Mouse (Mus musculus): Measurements from ENCODE around the gene Abhd17c. TPM values are rescaled to one million over a fixed set of nuclear protein-coding genes. Genes with fewer than 3 reads are reported as not detected.

The Abhd17c gene
- polyA plus RNA-seq, 1 experiment: 8.1 TPM

- Histone ChIP-seq H3K27me3 (replicated peaks) (peaks cover 11% of the 10 kb centered on the region), H3K36me3 (replicated peaks; ENCODE audit: low read length) (peaks cover 2% of the 10 kb centered on the region)
- TF ChIP-seq GATA1 (IDR thresholded peaks at IDR 0.05; ENCODE audit: borderline replicate concordance, low read length) (no peak), FLI1 (IDR thresholded peaks at IDR 0.05; ENCODE audit: low read length) (no peak)
These were observed 11.9 kb upstream of the Abhd17c start for GRCm38 (mm10) chr7:84163585-84163984.

GRCm38 (mm10) chr7:84159414-84159813 is 7.7 kb upstream of the Abhd17c start:
- peaks cover 2% of the 10 kb centered on the region for H3K36me3 ChIP-seq (replicated peaks; ENCODE audit: low read length)
- peaks cover 14% of the 10 kb centered on the region for H3K4me1 ChIP-seq
- H3K27me3 ChIP-seq (replicated peaks): peaks cover 10% of the 10 kb centered on the region
- H3K9me3 ChIP-seq: peaks cover 9% of the 10 kb centered on the region; the same call in 1 of the 2 replicates
- no peak overlapping the region for H3K4me3 ChIP-seq (replicated peaks)
- TF ChIP-seq FLI1 (IDR thresholded peaks at IDR 0.05; ENCODE audit: low read length) (no peak), GATA1 (IDR thresholded peaks at IDR 0.05; ENCODE audit: borderline replicate concordance, low read length) (no peak)

More at GRCm38 (mm10) chr7:84163585-84163984, 11.9 kb upstream of the Abhd17c start:
- Histone ChIP-seq H3K9me3 (peaks cover 9% of the 10 kb centered on the region; the same call in 1 of the 2 replicates), H3K4me3 (replicated peaks) (no peak overlapping the region), H3K4me1 (peaks cover 20% of the 10 kb centered on the region)

DNA sequence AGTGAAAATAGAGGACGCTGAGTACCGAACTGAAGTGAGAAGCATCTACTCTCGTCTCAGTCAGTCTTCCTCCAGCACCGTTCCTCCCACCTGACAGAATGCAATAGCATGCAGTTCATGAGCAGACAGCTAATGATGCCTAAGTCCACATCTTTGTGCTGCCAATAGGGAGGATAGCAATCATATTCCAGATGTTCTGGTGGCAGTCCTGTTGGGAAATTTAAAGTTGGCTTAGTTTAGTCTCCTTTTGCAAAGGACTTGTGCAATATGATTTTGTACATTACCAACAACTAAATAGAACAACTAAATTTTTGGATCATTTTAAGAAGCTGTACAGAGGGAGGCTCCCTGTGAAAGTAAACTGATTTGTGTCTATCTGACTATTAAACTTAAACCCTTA is 2.1 kb upstream of the Abhd17c start:
- Histone ChIP-seq H3K36me3 (replicated peaks; ENCODE audit: low read length) (no peaks in the 10 kb centered on the region), H3K4me3 (replicated peaks) (no peak overlapping the region), H3K9me3 (no peaks in the 10 kb centered on the region), H3K27me3 (replicated peaks) (peaks cover 7% of the 10 kb centered on the region), H3K4me1 (peaks cover 26% of the 10 kb centered on the region)
- TF ChIP-seq FLI1 (IDR thresholded peaks at IDR 0.05; ENCODE audit: low read length) (no peak), GATA1 (IDR thresholded peaks at IDR 0.05; ENCODE audit: borderline replicate concordance, low read length) (no peak)

DNA sequence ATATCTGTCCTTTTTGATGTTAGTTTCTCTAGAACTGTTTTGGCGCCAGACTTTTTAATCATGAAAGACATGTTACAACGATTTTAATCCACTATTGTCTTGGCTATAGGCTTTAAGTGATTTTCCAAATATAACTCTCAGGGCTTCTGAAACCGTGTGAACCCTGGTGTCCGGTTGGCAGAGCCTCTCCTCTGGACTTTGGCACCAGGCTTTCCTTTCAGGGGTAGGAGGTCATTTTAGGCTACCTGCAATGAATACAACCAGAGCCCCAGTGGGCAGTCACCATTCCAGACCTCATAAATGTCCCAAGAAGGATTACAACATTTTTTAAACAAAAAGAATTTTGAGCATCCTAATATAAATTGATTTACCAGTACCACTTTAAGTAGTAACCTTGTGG is 1.1 kb upstream of the Abhd17c start:
- H3K4me3 ChIP-seq (replicated peaks): no peak overlapping the region
- H3K4me1 ChIP-seq: peaks cover 36% of the 10 kb centered on the region
- TF ChIP-seq GATA1 (IDR thresholded peaks at IDR 0.05; ENCODE audit: borderline replicate concordance, low read length): no peak
- TF ChIP-seq FLI1 (IDR thresholded peaks at IDR 0.05; ENCODE audit: low read length): no peak
- peaks cover 3% of the 10 kb centered on the region for H3K36me3 ChIP-seq (replicated peaks; ENCODE audit: low read length)
- H3K27me3 ChIP-seq (replicated peaks): peaks cover 7% of the 10 kb centered on the region
- H3K9me3 ChIP-seq: no peaks in the 10 kb centered on the region

DNA sequence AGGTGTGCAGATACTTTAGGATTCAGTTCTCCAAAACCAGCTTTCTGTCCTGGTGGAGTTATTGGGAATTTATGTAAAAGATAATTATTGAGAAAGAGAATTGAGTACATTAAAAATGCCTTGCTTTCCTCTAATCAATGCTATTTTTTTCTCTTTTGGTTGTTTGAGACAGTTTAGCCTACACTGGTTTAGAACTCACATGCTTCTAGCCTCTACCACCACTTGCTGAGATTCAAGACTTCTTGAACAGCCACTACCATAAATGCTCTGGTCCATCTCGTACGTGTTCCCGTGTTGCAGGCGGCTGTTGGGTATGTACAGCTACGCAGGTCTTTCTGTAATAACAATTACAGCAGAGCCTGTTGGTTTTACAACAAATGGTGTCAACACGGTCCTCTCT is 681 bp upstream of the Abhd17c start:
- no peak for TF ChIP-seq GATA1 (IDR thresholded peaks at IDR 0.05; ENCODE audit: borderline replicate concordance, low read length)
- TF ChIP-seq FLI1 (IDR thresholded peaks at IDR 0.05; ENCODE audit: low read length): no peak
- H3K9me3 ChIP-seq: no peaks in the 10 kb centered on the region
- peaks cover 41% of the 10 kb centered on the region for H3K4me1 ChIP-seq
- peaks cover 7% of the 10 kb centered on the region for H3K27me3 ChIP-seq (replicated peaks)
- H3K4me3 ChIP-seq (replicated peaks): peak overlapping the region; percentile 96
- H3K36me3 ChIP-seq (replicated peaks; ENCODE audit: low read length): peaks cover 3% of the 10 kb centered on the region

DNA sequence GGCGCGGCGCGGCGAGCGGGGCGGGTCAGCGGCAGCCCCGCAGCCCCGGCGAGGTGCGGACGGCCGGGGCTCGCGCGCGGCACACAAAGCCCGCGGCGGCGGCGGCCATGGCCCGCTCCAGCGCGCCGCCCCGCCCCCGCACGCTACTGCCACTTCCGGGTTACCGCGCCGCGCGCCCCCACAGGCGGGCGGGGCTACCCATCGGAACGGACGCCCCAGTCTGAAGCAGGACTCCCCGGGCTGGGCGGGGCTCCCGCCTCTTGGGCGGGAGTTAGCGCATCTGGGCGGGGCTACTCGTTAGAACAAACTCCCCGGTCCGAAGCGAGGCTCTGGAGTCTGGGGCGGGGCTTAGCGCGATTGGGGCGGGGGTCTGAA is 254 bp upstream of the Abhd17c start:
- peak overlapping the region; percentile 96 for H3K4me3 ChIP-seq (replicated peaks)
- peaks cover 3% of the 10 kb centered on the region for H3K36me3 ChIP-seq (replicated peaks; ENCODE audit: low read length)

GRCm38 (mm10) chr7:84150361-84151000 is 1.2 kb downstream of the Abhd17c start:
- peaks cover 58% of the 10 kb centered on the region for H3K4me1 ChIP-seq

More for the DNA sequence above, 254 bp upstream of the Abhd17c start:
- no peaks in the 10 kb centered on the region for H3K9me3 ChIP-seq
- TF ChIP-seq FLI1 (IDR thresholded peaks at IDR 0.05; ENCODE audit: low read length) (no peak), GATA1 (IDR thresholded peaks at IDR 0.05; ENCODE audit: borderline replicate concordance, low read length) (no peak)
- H3K27me3 ChIP-seq (replicated peaks): peaks cover 7% of the 10 kb centered on the region
- H3K4me1 ChIP-seq: peaks cover 45% of the 10 kb centered on the region

DNA sequence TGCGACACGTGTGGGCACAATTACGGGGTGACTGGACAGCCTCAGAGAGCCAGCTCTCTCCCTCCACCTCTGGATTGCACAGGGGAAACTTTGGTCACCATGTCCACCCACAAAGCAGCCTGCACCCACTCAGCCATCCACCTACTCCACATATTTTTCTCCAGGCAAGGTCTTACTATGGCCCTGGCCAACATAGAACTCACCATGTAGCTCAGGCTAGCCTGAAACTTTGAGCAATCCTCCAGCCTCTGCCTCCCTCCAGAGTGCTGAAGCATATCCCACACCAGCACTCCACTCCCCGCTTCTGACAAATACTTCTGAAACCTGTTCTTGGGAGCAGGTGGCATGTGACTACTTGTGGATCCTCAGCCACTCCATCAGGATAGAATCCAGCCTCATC is 1.9 kb downstream of the Abhd17c start:
- Histone ChIP-seq H3K9me3 (no peaks in the 10 kb centered on the region), H3K27me3 (replicated peaks) (peaks cover 7% of the 10 kb centered on the region), H3K36me3 (replicated peaks; ENCODE audit: low read length) (peaks cover 3% of the 10 kb centered on the region), H3K4me3 (replicated peaks) (peak overlapping the region; percentile 96), H3K4me1 (peaks cover 65% of the 10 kb centered on the region)
- TF ChIP-seq FLI1 (IDR thresholded peaks at IDR 0.05; ENCODE audit: low read length) (no peak), GATA1 (IDR thresholded peaks at IDR 0.05; ENCODE audit: borderline replicate concordance, low read length) (no peak)

More at GRCm38 (mm10) chr7:84150361-84151000, 1.2 kb downstream of the Abhd17c start:
- no peaks in the 10 kb centered on the region for H3K9me3 ChIP-seq
- H3K27me3 ChIP-seq (replicated peaks): peaks cover 7% of the 10 kb centered on the region
- peaks cover 3% of the 10 kb centered on the region for H3K36me3 ChIP-seq (replicated peaks; ENCODE audit: low read length)
- TF ChIP-seq GATA1 (IDR thresholded peaks at IDR 0.05; ENCODE audit: borderline replicate concordance, low read length) (no peak), FLI1 (IDR thresholded peaks at IDR 0.05; ENCODE audit: low read length) (no peak)
- H3K4me3 ChIP-seq (replicated peaks): peak overlapping the region; percentile 96

- TF ChIP-seq GATA1 (IDR thresholded peaks at IDR 0.05; ENCODE audit: borderline replicate concordance, low read length): no peak
- no peak for TF ChIP-seq FLI1 (IDR thresholded peaks at IDR 0.05; ENCODE audit: low read length)
- H3K4me1 ChIP-seq: peaks cover 74% of the 10 kb centered on the region
- no peaks in the 10 kb centered on the region for H3K9me3 ChIP-seq
- H3K4me3 ChIP-seq (replicated peaks): no peak overlapping the region
- peaks cover 3% of the 10 kb centered on the region for H3K36me3 ChIP-seq (replicated peaks; ENCODE audit: low read length)
- H3K27me3 ChIP-seq (replicated peaks): peaks cover 7% of the 10 kb centered on the region
These were observed 2.8 kb downstream of the Abhd17c start for GRCm38 (mm10) chr7:84148896-84149295.

- TF ChIP-seq FLI1 (IDR thresholded peaks at IDR 0.05; ENCODE audit: low read length): no peak
- no peak for TF ChIP-seq GATA1 (IDR thresholded peaks at IDR 0.05; ENCODE audit: borderline replicate concordance, low read length)
- Histone ChIP-seq H3K27me3 (replicated peaks) (peaks cover 5% of the 10 kb centered on the region), H3K36me3 (replicated peaks; ENCODE audit: low read length) (peaks cover 3% of the 10 kb centered on the region), H3K4me1 (peaks cover 86% of the 10 kb centered on the region), H3K4me3 (replicated peaks) (no peak overlapping the region), H3K9me3 (no peaks in the 10 kb centered on the region)
These were observed 3.9 kb downstream of the Abhd17c start for GRCm38 (mm10) chr7:84147746-84148145.
